Mouse (Mus musculus): Measurements from ENCODE around the gene Smad6.

DNA sequence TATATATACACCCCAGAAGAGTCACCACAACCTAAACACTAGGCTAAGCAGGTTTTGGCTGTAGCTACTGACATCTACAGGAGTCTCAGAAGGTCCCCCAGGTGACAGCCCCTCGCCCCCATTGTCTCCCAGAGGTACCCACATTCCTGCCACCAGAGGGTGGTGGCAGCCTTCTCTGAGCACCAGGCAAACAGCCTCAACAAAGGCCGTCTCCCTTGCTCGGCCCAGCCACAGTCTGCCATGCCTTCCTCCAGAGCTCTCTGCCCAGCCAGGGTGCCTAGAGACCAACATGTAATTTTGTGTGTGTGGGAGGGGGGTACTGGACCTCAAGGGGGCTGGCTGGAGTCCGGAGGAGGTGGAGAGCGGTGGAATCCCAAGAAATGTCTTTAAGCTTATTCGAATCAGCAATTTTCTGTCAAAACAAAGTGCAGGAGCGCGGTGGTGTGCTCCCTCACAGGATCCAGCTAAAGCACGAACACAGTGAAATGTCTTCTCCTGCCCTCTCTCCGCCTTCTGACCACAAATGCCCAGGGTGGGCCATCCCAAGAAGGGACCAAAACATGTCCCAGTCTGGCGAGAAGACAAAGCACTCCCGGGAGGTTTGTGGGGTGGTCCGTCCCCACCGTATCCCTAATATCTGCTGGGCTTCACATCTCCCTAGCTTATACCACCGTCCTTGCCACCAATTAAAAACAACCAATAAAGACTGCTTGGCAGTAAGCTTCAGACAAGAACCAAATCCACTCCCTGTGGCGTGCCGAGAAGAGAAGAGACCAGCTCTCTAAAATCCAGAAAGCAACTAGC, 62.5 kb downstream of the Smad6 start:
- TF ChIP-seq CTCF (IDR thresholded peaks at IDR 0.05; ENCODE audit: low read depth, low read length) = peak; percentile 70
- no peak for TF ChIP-seq POLR2A (IDR thresholded peaks at IDR 0.05; ENCODE audit: extremely low read depth, insufficient read depth, low read length)
